Mouse (Mus musculus) layer of hippocampus, postnatal 36 days (tissue): ENCODE measurements around the gene Fam160a2. TPM values are rescaled to one million over a fixed set of nuclear protein-coding genes. Genes with fewer than 3 reads are reported as not detected.
"Not testable (repeated sequence)": the region's sequence is repeated elsewhere in the genome, so short reads cannot be mapped to it uniquely, and the experiment has no call there.

Experiments used
- DNase-seq, 2 experiments: peaks; one replicate each; pipeline ENCODE4 v3.0.0; 2022
- total RNA-seq, 2 experiments: library from RNA; stranded (reverse); gene quantifications; 2 replicates each; pipeline ENCODE4 v1.2.3; 2021

Gene Fam160a2
- total RNA-seq, 2 experiments from 2014 or later = 57.6 to 58.6 TPM

DNA sequence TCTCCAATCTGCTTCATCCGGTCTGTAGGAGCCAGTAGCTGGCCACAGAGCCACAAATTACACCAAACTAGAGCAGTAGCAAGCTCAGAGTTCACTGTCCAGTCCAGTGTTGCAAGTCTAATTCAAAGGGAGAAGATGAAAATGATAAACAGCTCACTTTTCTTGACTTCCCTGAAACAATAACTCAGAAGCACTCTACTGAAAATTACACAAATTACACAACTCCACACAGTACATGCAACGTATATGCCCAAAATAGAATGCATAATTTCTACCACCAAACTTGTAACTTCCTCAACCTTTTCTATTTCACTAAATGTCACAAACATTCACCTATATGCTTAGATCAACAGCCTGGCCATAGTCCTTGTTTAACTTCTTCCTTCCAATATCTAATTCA, 9.6 kb downstream of the Fam160a2 start:
- DNase-seq = no peak

DNA sequence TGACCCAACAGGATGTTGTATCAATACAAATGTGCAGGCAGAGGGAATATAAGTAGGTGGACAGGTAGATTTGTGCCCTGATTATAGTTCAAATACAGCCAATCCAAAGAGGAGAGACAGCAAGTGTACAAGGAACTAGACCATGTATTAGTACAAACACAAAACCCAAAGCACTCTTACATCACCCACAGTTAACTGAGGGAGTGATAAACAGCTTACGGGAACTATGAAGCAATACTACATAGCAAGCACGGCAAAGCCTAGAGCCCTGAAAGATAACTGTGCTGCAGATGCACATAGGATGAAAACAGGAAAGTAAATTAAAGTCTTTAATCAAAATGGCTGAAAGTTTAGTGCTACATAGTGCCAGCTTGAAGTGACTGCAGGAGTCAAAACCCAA, 12.2 kb downstream of the Fam160a2 start:
- DNase-seq = no peak

DNA sequence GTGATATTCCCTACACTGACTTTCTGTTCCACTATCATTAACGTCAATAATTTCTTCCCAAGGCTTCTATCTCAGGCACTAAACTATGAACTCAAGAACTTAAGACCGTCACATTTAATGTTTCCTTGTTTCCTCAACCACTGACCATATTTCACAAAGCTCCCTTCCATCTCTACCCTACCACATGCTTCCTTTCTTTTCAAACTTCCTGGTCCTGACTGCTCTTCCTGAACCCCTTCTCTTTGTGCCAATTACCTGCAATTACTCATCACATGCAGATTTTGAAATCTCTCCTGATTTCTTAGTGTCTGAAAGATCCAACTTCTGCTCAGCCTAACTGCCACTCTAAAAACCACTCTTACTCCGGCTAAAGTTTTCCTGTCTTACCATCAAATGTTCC, 19.5 kb downstream of the Fam160a2 start:
- no peak for DNase-seq

DNA sequence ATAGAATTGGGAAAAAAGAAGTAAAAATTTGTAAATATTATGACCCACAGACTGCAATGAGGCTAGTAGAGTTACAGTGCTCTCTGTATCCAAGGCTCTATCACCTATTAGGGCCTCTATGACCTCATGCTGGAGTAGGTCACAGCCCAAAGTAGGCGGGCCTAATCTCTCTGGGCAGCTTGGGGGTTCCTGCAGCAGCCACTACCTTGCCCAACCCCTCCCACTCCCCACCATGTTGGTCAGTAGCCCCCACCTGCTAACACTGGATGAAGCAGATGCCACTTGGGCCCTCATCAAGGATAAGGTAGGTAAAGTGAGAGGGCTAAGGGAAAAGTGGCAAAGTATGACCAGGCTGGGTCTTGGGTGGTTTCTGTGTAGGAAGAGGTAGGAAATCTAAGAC, 25.0 kb downstream of the Fam160a2 start, which contains the start of gene Gm5901:
Gene Gm5901, plus strand, starts transcription at position 173 of the 400 bp plus-strand sequence.
- no peak for DNase-seq

DNA sequence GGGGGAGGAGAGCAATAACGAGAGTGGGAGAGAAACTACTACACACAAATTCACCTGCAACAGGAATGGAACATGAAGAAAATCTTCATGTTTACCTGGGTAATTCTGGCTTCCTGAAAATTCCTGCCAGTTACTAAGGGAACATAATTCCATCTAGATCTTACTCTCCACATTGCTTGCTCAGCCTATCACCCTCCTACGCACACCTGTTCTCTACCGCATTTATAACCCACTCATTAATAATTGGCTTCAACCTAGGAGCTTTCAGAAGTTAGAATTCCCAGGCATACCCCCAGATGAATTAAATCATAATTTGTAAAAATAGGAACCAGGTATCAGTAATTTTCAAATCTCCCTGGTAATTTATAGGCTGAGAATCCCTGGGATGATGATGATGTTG, 25.9 kb downstream of the Fam160a2 start:
- DNase-seq = peak in 1 of 2 experiments; percentile 7

DNA sequence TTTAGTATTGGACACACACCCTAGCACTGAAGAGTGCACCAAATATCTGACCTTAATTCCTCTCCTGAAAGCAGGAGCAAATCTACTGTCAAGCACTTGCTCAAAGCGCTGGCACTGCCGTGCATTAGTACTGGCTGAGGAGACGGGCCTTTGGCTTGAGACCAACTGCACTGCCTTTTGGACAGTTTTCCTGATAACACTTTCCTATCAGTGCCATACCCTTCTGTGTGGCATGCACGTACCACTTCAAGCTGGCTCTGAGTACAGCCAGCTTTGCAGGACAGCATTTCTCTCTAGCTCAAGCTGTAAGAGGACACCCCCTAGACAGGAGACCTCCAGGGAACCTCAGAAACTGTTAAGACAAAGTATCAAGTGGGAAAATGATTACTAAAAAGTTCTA, 26.3 kb downstream of the Fam160a2 start:
- no peak for DNase-seq

DNA sequence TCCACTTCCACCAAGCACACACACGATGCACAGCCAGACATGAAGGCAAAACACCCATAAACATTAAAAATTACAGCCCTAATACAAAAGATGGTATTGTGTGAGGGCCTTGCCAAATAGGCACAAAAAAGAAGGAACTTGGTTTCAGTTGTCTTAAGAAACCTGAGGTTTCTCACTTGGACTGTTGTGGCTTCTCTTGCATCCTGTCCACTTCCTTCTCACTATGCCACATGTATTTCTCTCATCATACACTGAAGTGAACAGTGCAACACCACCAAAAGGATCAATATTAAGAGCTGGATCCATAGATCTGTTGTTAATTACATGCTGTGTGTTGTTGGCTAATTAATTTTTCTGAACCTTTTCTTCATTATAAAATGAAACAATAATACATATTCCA, 26.9 kb downstream of the Fam160a2 start:
- no peak for DNase-seq

DNA sequence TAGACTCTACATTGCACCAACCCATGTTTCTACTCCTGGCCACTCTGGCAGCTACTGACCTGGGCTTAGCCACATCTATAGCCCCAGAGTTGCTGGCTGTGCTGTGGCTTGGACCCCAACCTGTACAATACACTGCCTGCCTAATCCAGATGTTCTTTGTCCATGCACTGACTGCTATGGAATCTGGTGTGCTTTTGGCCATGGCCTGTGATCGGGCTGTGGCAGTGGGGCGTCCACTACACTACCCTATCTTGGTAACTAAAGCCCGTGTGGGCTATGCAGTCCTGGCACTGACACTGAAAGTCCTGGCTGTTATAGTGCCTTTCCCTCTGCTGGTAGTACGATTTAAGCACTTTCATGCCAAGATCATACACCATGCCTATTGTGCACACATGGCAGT, 31.3 kb downstream of the Fam160a2 start:
- DNase-seq = no peak

DNA sequence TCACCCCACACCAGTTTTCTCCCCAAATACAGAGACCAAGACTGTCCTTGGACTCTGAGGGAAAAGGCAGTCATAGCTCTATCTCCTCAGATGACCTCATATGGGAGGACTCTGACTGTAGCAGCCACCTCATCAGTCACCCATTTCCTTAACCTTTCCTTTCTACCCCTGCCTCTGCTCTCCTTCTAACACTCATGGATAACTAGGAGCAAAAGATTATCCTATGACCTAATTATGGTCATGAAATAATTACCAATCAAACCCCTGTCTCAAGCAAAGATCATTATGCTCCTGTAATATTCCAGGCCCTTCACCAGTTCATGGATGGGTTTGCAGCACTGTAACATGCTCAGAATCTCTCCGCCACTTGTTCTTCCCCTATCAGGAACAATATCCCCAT, 31.9 kb downstream of the Fam160a2 start, which contains the start of gene Olfr692:
Gene Olfr692, plus strand, starts transcription at position 301 of the 400 bp plus-strand sequence.
- no peak for DNase-seq

DNA sequence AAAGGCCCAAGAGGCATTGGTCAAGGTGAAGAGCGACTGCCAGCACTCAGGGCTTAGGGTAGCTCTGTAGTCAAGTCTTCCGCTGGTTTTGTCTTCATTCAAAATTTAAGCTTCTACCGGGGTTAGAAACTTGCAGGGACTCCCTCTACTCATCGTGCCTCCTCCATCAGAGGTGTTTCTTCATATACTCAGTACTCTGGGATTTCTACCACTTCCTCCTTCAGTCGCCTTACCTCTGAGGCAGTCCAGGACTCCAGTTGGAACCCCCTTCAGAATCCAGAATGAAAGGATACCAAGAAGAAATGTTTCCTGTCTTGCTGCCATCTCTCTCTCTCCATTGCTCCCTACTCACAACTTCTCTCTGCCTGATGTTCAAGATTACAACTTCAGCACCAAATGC, 32.6 kb downstream of the Fam160a2 start:
- no peak for DNase-seq

DNA sequence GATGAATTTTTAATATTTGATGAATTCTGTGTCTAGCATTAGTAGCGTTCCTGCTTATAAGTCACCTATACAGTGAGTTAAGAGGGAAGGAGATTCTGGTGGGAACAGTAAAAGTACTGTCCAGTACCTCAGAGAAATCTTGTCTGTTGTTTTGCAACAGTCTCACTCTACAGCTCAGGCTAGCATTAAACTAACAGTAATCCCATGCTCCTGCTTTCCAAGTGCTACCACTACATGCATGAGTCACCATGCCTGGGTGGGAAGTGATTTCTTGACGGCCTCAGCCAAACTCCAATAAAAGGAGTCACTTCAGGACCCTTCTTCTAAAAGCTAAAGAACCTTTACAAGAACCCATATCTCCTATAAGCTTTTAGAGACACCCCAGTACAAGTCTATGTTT, 38.1 kb downstream of the Fam160a2 start:
- no peak for DNase-seq

DNA sequence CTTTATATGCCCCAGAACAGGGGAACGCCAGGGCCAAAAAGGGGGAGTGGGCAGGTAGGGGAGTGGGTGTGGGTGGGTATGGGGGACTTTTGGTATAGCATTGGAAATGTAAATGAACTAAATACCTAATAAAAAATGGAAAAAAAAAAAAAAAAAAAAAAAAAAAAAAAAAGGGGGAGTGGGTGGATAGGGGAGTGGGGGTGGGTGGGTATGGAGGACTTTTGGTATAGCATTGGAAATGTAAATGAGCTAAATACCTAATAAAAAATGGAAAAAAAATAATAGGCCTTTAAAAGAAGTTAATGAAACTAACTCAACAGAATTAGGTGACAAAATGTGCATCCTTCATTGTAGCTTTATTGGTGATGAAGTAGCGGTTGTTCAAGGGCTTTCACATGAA, 43.4 kb downstream of the Fam160a2 start:
- not testable (repeated sequence) for DNase-seq

DNA sequence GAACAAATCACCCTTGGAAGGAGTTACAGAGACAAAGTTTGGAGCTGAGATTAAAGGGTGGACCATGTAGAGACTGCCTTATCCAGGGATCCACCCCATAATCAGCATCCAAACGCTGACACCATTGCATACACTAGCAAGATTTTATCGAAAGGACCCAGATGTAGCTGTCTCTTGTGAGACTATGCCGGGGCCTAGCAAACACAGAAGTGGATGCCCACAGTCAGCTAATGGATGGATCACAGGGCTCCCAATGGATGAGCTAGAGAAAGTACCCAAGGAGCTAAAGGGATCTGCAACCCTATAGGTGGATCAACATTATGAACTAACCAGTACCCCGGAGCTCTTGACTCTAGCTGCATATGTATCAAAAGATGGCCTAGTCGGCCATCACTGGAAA, 43.8 kb downstream of the Fam160a2 start:
- DNase-seq = not testable (repeated sequence)

DNA sequence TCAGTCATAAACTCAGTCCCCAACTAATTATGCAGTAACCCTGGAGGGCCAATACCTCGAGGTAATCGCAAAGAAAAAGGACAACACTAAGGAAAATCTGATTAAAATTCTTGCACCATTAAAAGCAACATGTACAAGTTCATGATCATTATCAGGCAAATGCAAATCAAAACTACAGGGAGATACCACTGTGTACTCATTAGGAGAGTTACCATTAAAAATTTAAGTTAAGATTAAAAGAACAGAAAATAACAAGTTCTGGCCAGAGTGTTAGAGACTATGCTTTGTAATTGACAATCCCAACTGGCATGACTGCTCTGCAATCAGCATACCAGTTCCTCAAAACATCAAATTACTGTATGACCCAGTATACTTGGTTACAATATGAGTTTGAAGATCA, 57.1 kb downstream of the Fam160a2 start:
- DNase-seq = no peak

DNA sequence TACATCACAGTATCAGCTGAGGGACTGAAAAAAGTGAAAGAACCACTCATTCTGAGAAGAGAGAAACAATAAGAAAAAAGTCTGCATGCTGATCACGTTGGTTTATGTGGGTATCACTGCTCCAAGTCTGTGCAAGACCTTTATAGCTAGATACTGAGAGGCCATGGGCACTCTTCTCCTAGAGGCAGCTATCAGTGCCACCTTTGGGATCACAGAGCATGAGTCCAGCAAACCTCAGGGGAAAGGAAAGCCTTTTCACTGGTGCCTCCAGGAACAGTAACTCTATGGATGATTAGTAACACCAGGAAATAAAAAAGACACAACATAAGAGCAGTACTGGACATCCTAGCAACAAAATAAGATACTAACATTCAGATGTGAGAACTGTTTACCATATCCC, 57.7 kb downstream of the Fam160a2 start, which contains the start of gene Olfr691:
Gene Olfr691, minus strand, starts transcription at position 101 of the 400 bp plus-strand sequence.
- DNase-seq = no peak

DNA sequence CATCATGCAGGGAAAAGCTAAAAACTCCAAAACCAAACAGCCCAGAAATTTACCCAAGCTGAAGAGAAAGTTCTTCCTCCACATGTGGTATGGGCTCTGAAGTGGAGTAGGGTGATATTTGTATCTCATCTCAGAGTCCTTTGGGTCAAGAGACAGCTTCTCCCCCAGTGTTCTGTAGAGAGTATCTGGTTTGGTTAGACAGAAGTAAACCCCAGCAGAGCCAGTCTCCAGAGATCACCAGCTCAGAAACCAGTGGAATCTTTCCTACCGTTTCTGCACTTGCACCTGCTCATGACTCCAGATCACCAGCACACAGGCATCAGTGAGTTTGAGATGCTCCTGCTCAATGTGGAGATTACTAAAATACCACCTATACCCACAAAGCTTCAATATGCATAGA, 65.8 kb downstream of the Fam160a2 start, which contains the start of gene Olfr690:
Gene Olfr690, minus strand, starts transcription at position 101 of the 400 bp plus-strand sequence.
- DNase-seq = no peak

DNA sequence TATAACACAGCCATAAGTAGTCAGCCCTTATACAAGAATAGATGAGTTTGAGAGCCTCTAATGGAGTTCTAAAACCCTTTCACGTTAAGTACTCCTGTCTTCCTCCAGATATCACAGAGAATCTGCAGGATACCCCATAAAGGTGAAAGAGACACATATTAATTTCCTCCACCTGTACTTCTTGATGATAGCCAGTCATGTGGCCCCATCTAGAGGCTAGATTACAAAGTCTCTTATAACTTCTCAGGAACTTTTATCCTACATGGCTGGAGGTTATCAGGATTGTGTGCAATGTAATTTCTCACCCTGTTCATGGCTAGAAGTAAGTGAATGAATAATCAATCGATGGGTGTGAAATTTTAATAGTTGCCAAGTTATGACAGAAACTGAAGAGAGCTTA, 74.6 kb downstream of the Fam160a2 start:
- no peak for DNase-seq

Other genes starting within 250 kb of the Fam160a2 start
- not detected for gene Olfr684, start 236.4 kb downstream of the Fam160a2 start, total RNA-seq
- gene Olfr685, start 214.0 kb downstream of the Fam160a2 start, total RNA-seq = not detected
- not detected for gene Olfr686, start 192.6 kb downstream of the Fam160a2 start, total RNA-seq
- gene Olfr688, start 112.0 kb downstream of the Fam160a2 start, total RNA-seq = not detected
- gene Olfr689, start 88.9 kb downstream of the Fam160a2 start, total RNA-seq = not detected
- gene Olfr690, start 66.0 kb downstream of the Fam160a2 start, total RNA-seq = under 1 TPM; 0.42 to 0.51 TPM
- gene Olfr691, start 57.8 kb downstream of the Fam160a2 start, total RNA-seq = under 1 TPM; 0.78 to 0.95 TPM
- gene Olfr692, start 31.8 kb downstream of the Fam160a2 start, total RNA-seq = not detected
- not detected for gene Gm5901, start 25.0 kb downstream of the Fam160a2 start, total RNA-seq
- gene Cnga4, start 4.5 kb upstream of the Fam160a2 start, total RNA-seq = under 1 TPM; 0.43 to 0.90 TPM
- 1 to 10 TPM; 5.9 to 6.6 TPM for gene Cckbr, start 25.7 kb upstream of the Fam160a2 start, total RNA-seq
- 10 to 100 TPM; 12.7 to 13.2 TPM for gene Cavin3, start 82.2 kb upstream of the Fam160a2 start, total RNA-seq
- 10 to 100 TPM; 78.8 to 87.0 TPM for gene Smpd1, start 154.3 kb upstream of the Fam160a2 start, total RNA-seq
- gene Apbb1, start 181.6 kb upstream of the Fam160a2 start, total RNA-seq = 100 to 1,000 TPM; 352 to 385 TPM
- under 1 TPM in 1 of 2 experiments, not detected in 1; 0.22 TPM for gene Hpx, start 200.1 kb upstream of the Fam160a2 start, total RNA-seq
- 100 to 1,000 TPM; 129 to 139 TPM for gene Trim3, start 233.5 kb upstream of the Fam160a2 start, total RNA-seq
- gene Timm10b, start 240.0 kb upstream of the Fam160a2 start, total RNA-seq = 10 to 100 TPM; 67.3 to 67.7 TPM
- 100 to 1,000 TPM in 1 of 2 experiments, 10 to 100 TPM in 1; 96.9 to 108 TPM for gene Arfip2, start 240.4 kb upstream of the Fam160a2 start, total RNA-seq
- gene Gm45799, start 240.5 kb upstream of the Fam160a2 start, total RNA-seq = 10 to 100 TPM; 14.7 TPM